Mouse (Mus musculus) embryonic facial prominence, embryonic 12.5 days (tissue): ENCODE results near the gene Mag. TPM values are rescaled to one million over a fixed set of nuclear protein-coding genes. Genes with fewer than 3 reads are reported as not detected.

Experiments used
- ATAC-seq: fragments of 200-750 bp; cut with Nextera tagmentation; 2 replicates; pipeline ENCODE4 v1.8.0; 2017; ENCODE audit not compliant: insufficient number of reproducible peaks, insufficient read depth, low FRiP score, low TSS enrichment
- H3K27ac ChIP-seq: fragments of 300-500 bp; sonication (generic); 2 replicates; pipeline ENCODE4 v1.5.1; 2016; ENCODE audit warnings: mild to moderate bottlenecking
- H3K27me3 ChIP-seq: fragments of 300-500 bp; sonication (generic); 2 replicates; pipeline ENCODE4 v1.6.1; 2016; ENCODE audit warnings: mild to moderate bottlenecking, moderate library complexity
- H3K36me3 ChIP-seq: fragments of 300-500 bp; sonication (generic); 2 replicates; pipeline ENCODE4 v1.6.1; 2016; ENCODE audit warnings: mild to moderate bottlenecking
- H3K4me1 ChIP-seq: fragments of 300-500 bp; sonication (generic); 2 replicates; pipeline ENCODE4 v1.6.1; 2016
- H3K4me2 ChIP-seq: fragments of 300-500 bp; sonication (generic); replicated peaks from 2 replicates; pipeline ENCODE4 v1.6.1; 2016; ENCODE audit warnings: mild to moderate bottlenecking, moderate library complexity
- H3K4me3 ChIP-seq: fragments of 300-500 bp; sonication (generic); 2 replicates; pipeline ENCODE4 v1.5.1; 2016; ENCODE audit warnings: mild to moderate bottlenecking
- H3K9ac ChIP-seq: fragments of 300-500 bp; sonication (generic); 2 replicates; pipeline ENCODE4 v1.6.1; 2016; ENCODE audit warnings: mild to moderate bottlenecking, moderate library complexity
- H3K9me3 ChIP-seq: fragments of 300-500 bp; sonication (generic); 2 replicates; pipeline ENCODE4 v1.6.1; 2016; ENCODE audit warnings: mild to moderate bottlenecking, moderate library complexity
- WGBS: fragments of 180-500 bp; shearing (Covaris S2); methylation state at CpG from one replicate; pipeline ENCODE4 v1.1.7; 2016; 5-methylcytosine and 5-hydroxymethylcytosine counted together
- polyA plus RNA-seq: library from polyadenylated mRNA; unstranded; fragments of >200 nt; fragmentation: Nextera tagmentation; extraction: Ambion mirVana; gene quantifications from 2 replicates; pipeline ENCODE4 v1.2.1, GENCODE M21; 2016

The Mag gene
- polyA plus RNA-seq, 1 experiment from 2014 or later = 0.26 TPM

DNA sequence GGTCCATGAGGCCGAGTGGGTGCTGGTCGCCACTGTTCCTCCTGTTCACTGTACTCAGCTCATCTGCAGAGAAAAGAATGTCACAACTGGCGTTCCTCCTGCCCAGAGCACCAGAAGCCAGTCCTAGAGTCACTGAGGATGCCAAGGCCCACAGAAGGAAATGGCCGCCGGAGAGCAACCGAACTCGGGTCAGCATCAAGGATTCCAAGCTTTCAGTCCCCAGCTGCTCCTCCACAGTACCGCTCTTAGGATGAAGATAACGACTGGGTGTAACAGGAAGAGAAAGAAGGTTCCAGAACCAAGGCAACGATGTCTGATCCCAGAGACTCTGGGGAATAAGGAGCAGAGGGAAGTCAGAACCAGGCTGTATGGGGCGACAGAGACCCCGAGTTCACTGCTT is 53.2 kb downstream of the Mag start, which contains the start of gene Ffar1:
Ffar1 (minus strand) TSS at position 101 of the 400 bp plus-strand sequence.
- H3K4me1 ChIP-seq = no peaks in the 10 kb centered on the region
- H3K27ac ChIP-seq = no peak within 1 kb of the TSS
- no peaks in the 10 kb centered on the region for H3K9me3 ChIP-seq
- WGBS = 88% methylated on average over 12 of the region's 12 CpGs
- no peaks in the 10 kb centered on the region for H3K27me3 ChIP-seq
- no peak for ATAC-seq
- no peaks in the 10 kb centered on the region for H3K36me3 ChIP-seq
- H3K4me3 ChIP-seq = no peak within 1 kb of the TSS
- no peak within 1 kb of the TSS for H3K4me2 ChIP-seq
- H3K9ac ChIP-seq = no peak within 1 kb of the TSS

DNA sequence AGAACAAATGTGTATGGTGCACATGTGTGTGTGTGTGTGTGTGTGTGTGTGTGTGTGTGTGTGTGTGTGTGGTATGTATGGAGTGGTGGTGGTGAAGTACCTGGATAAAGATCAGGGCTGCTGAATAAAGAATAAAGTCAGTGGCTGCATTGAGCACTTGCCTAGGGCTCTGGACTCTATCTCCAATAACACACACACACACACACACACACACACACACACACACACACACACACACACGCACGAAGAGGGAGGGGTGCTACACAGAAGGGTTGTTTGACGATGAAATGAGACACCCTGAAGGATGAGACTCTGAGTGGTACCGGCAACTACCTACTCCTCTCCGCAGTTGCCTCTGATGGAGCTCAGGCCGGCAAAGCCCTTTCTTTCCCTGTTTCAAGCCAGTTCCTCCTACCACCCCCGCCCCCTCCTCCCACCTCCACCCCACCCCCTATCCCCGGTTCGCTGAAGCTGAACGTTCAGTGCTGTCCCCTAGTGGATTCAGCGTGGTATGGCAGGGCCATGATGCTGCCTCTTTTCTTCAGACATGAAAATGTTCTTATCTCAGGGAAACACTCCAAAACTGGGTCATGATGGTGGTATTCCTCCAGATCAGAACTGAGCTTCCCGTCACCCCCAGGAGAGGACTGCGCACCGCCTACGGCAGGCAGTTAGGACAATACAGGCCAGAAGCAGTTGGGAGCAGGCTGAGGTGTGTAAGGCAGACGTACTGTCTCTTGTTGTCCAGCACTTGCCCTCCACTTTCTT is 54.9 kb downstream of the Mag start:
- ATAC-seq = no peak
- Histone ChIP-seq H3K4me3 (peak overlapping the region; percentile 21; the same call in 1 of the 2 replicates), H3K4me1 (no peaks in the 10 kb centered on the region)

DNA sequence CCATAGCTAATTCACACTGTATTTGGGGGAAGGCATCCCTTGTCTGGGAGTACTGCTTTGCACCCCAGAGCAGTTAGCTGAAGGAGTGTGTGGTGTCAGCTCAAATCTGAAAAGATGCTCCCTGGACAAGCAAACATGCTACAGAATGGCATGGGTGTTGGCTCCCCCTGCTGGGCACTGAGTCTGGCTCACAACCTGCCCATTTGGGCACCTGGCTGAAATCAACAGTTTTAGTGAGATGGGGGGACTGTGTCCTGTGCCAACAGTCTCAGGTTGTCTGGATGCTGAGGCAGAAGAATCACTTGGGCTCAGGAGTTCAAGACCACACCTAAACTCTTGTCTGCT is 55.4 kb downstream of the Mag start:
- H3K4me3 ChIP-seq = no peak overlapping the region
- peak overlapping the region; percentile 51; the same call in 1 of the 2 replicates for H3K4me2 ChIP-seq
- ATAC-seq = no peak
- peak overlapping the region; percentile 19; the same call in 1 of the 2 replicates for H3K9ac ChIP-seq
- no peak overlapping the region for H3K27ac ChIP-seq
- 0 out of 2 replicates have a peak, but pooled peaks cover 11% of the 10 kb centered on the region for H3K27me3 ChIP-seq
- no peaks in the 10 kb centered on the region for H3K9me3 ChIP-seq
- no peaks in the 10 kb centered on the region for H3K4me1 ChIP-seq
- H3K36me3 ChIP-seq = no peaks in the 10 kb centered on the region

More for the DNA sequence above, 54.9 kb downstream of the Mag start:
- Histone ChIP-seq H3K9me3 (no peaks in the 10 kb centered on the region), H3K4me2 (peak overlapping the region; percentile 51), H3K27ac (no peak overlapping the region), H3K36me3 (no peaks in the 10 kb centered on the region), H3K9ac (peak overlapping the region; percentile 19; the same call in 1 of the 2 replicates), H3K27me3 (0 out of 2 replicates have a peak, but pooled peaks cover 6% of the 10 kb centered on the region)
- WGBS = 14% methylated on average over 14 of the region's 16 CpGs

DNA sequence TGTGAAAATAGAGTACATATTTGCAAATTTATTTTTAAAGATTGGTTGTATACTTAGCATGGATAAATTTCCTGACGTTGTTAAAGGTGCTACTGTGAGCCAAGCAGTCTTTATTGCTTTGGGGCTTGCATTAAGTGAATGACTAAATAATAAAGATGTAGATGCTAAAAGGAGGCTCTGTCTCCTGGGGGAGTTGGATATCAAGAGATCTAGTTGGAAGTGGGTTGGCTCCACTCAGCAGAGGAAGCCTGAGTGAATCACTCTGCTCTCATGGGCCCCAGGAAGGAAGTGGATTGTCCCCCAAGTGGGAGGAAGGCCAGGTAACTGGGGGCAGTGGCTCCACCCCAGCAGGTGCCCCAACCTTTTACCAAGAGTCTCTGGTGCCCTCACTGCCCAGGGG is 56.9 kb downstream of the Mag start:
- Histone ChIP-seq H3K27ac (no peak overlapping the region), H3K9ac (no peak overlapping the region), H3K4me1 (no peaks in the 10 kb centered on the region), H3K9me3 (no peaks in the 10 kb centered on the region), H3K36me3 (no peaks in the 10 kb centered on the region), H3K4me2 (no peak overlapping the region), H3K27me3 (0 out of 2 replicates have a peak, but pooled peaks cover 11% of the 10 kb centered on the region), H3K4me3 (no peak overlapping the region)
- ATAC-seq = no peak
- 71% methylated on average over 1 of the region's 1 CpGs for WGBS

DNA sequence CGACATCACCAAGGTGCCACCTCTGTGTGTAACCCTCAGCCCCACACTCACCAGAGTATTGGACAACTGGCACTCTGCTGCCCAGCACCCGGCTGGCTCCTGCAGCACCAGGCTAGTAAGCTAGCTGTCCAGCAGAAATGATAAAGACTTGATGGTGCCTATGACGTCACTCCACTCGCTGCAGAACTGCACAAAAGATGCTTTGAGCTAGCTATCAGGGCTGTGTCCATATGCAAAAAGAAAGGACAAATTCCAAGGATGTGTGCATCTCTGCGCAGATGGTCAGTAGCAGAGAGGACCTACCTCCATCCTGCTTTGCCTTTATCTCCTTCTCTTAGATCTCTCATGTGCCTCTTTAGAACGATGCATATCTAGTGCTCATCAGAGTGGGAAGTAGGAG is 58.6 kb downstream of the Mag start, which contains the start of gene Ffar3:
Ffar3 (minus strand) TSS at position 101 of the 400 bp plus-strand sequence.
- Histone ChIP-seq H3K4me3 (no peak within 1 kb of the TSS), H3K9me3 (no peaks in the 10 kb centered on the region), H3K27ac (no peak within 1 kb of the TSS), H3K4me1 (no peaks in the 10 kb centered on the region), H3K4me2 (no peak within 1 kb of the TSS), H3K36me3 (no peaks in the 10 kb centered on the region), H3K9ac (no peak within 1 kb of the TSS), H3K27me3 (0 out of 2 replicates have a peak, but pooled peaks cover 11% of the 10 kb centered on the region)
- no peak for ATAC-seq
- WGBS = 83% methylated on average over 6 of the region's 6 CpGs

DNA sequence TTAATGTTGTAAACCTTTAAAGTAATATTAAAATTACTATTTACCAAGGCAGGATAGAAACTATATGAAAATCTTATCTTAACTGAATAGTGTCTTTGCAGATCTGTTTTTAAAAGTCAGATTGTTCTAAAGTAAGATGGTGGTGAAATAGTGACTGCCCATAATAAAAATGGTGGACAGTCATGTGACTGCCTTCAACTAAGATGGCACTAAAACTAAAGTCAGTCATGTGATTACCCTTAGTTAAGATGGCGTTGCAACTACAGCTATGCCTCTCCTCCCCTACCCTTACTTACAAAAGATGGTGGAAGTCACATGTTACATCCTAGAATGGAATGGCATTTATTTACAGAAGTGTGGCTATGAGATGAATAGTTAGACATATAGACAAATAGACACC is 63.3 kb downstream of the Mag start:
- Histone ChIP-seq H3K9ac (no peak overlapping the region), H3K27me3 (peaks cover 11% of the 10 kb centered on the region; the same call in 1 of the 2 replicates)
- 84% methylated on average over 1 of the region's 1 CpGs for WGBS

More for the DNA sequence above, 63.3 kb downstream of the Mag start:
- no peak for ATAC-seq
- no peaks in the 10 kb centered on the region for H3K4me1 ChIP-seq
- H3K9me3 ChIP-seq = no peaks in the 10 kb centered on the region
- H3K36me3 ChIP-seq = no peaks in the 10 kb centered on the region
- no peak overlapping the region for H3K4me3 ChIP-seq
- H3K4me2 ChIP-seq = no peak overlapping the region
- H3K27ac ChIP-seq = no peak overlapping the region

Other genes starting within 250 kb of the Mag start
- gene Haus5, start 249.9 kb downstream of the Mag start, polyA plus RNA-seq = 54.8 and 59.3 TPM in 2 replicates
- not detected in 2 replicates for gene Pmis2, start 243.3 kb downstream of the Mag start, polyA plus RNA-seq
- not detected in 2 replicates for gene 2200002J24Rik, start 215.9 kb downstream of the Mag start, polyA plus RNA-seq
- gene Atp4a, start 202.7 kb downstream of the Mag start, polyA plus RNA-seq = 0.50 and 0.96 TPM in 2 replicates
- gene Tmem147, start 185.3 kb downstream of the Mag start, polyA plus RNA-seq = 156 and 166 TPM in 2 replicates
- gene Gapdhs, start 171.2 kb downstream of the Mag start, polyA plus RNA-seq = 0.62 and 0.97 TPM in 2 replicates
- gene Sbsn, start 163.4 kb downstream of the Mag start, polyA plus RNA-seq = 1.1 and 1.3 TPM in 2 replicates
- 0.32 TPM in 1 of 2 replicates, not detected in the other for gene Dmkn, start 151.1 kb downstream of the Mag start, polyA plus RNA-seq
- gene Krtdap, start 127.0 kb downstream of the Mag start, polyA plus RNA-seq = 1.0 and 1.1 TPM in 2 replicates
- 0.24 TPM in 1 of 2 replicates, not detected in the other for gene Ffar2, start 91.1 kb downstream of the Mag start, polyA plus RNA-seq
- 0.13 TPM in 1 of 2 replicates, not detected in the other for gene Ffar3, start 58.7 kb downstream of the Mag start, polyA plus RNA-seq
- gene Ffar1, start 53.3 kb downstream of the Mag start, polyA plus RNA-seq = not detected in 2 replicates
- 0.09 and 0.17 TPM in 2 replicates for gene Cd22, start 34.5 kb downstream of the Mag start, polyA plus RNA-seq
- gene Hamp2, start 9.8 kb upstream of the Mag start, polyA plus RNA-seq = not detected in 2 replicates
- gene Hamp, start 29.2 kb upstream of the Mag start, polyA plus RNA-seq = not detected in 2 replicates
- gene Usf2, start 41.9 kb upstream of the Mag start, polyA plus RNA-seq = 31.8 and 32.7 TPM in 2 replicates
- 25.6 and 26.2 TPM in 2 replicates for gene Lsr, start 58.6 kb upstream of the Mag start, polyA plus RNA-seq
- 1.4 and 2.0 TPM in 2 replicates for gene Fam187b, start 58.9 kb upstream of the Mag start, polyA plus RNA-seq
- gene Fxyd5, start 127.6 kb upstream of the Mag start, polyA plus RNA-seq = 11.0 and 13.6 TPM in 2 replicates
- gene Fxyd7, start 136.6 kb upstream of the Mag start, polyA plus RNA-seq = 26.0 and 36.0 TPM in 2 replicates
- 24.2 and 31.1 TPM in 2 replicates for gene Fxyd1, start 142.3 kb upstream of the Mag start, polyA plus RNA-seq
- gene Lgi4, start 144.5 kb upstream of the Mag start, polyA plus RNA-seq = 1.5 and 2.0 TPM in 2 replicates
- gene Fxyd3, start 161.8 kb upstream of the Mag start, polyA plus RNA-seq = 16.6 and 19.2 TPM in 2 replicates
- 3.7 and 4.2 TPM in 2 replicates for gene Hpn, start 200.4 kb upstream of the Mag start, polyA plus RNA-seq
- gene Scn1b, start 212.1 kb upstream of the Mag start, polyA plus RNA-seq = 4.5 and 5.1 TPM in 2 replicates
- 97.4 and 109 TPM in 2 replicates for gene Gramd1a, start 241.0 kb upstream of the Mag start, polyA plus RNA-seq